Mouse (Mus musculus) effector memory CD4-positive, alpha-beta T cell, adult 5 months (primary cell): ENCODE measurements around the gene Syce1l. TPM values are rescaled to one million over a fixed set of nuclear protein-coding genes. Genes with fewer than 3 reads are reported as not detected.

Experiments
- polyA plus RNA-seq: library from polyadenylated mRNA; unstranded; fragments of 100-300 nt; shearing (Covaris generic); gene quantifications from one replicate; pipeline ENCODE4 v1.2.1, GENCODE M21; 2017

Syce1l gene
- polyA plus RNA-seq: not detected

GRCm38 (mm10) chr8:113642926-113643325 is at the start of gene Syce1l:
Gene Syce1l (plus strand): TSS chr8:113643213.

GRCm38 (mm10) chr8:113634670-113635591 is 8.1 kb upstream of the Syce1l start, which contains the start of gene Mon1b:
Gene Mon1b (plus strand): TSS chr8:113635587.

Other genes with a start within 250 kb of the Syce1l start
- 14.8 TPM for gene Mon1b, start 7.6 kb upstream of the Syce1l start, polyA plus RNA-seq
- gene Adamts18, start 205.5 kb downstream of the Syce1l start, polyA plus RNA-seq: 0.24 TPM